Mouse (Mus musculus): ENCODE data around the gene Tatdn3. TPM values are rescaled to one million over a fixed set of nuclear protein-coding genes. Genes with fewer than 3 reads are reported as not detected.

The Tatdn3 gene
- total and polyA plus RNA-seq, 3 experiments, result 1.6 to 50.0 (median 33.6) TPM

DNA sequence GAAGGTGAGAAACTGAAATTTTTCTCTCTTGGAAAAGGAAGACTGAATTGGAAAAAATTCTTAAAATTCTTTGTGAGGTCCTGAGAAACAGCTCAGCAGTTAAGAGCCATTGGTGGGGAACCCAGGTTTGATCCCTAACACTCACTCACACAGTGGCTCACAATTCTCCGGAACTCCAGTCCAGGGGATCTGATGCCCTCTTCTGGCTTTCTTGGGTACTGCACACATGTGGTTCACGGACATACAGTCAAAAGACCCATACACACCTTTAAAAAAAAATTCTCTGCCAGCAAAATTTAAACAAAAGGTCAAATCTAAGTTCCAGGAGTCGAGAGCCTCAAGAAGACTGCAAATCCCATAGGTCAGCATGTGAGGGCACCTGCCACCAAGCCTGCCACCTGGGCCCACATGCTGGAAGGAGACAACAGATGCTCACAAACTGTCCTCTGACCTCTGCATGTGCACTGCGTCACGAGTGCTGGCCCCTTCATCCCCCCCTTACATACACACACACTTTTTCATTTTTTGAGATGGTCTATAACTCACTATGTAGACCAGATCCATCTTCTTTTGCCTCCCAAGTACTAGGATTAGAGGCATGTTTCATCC lies 22.3 kb upstream of the Tatdn3 start:
- H3K36me3 ChIP-seq (replicated peaks), result peaks cover 77% of the 10 kb centered on the region
- no peak for TF ChIP-seq GATA1 (IDR thresholded peaks at IDR 0.05; ENCODE audit: borderline replicate concordance, low read length)
- no peak for TF ChIP-seq GATA2 (IDR thresholded peaks at IDR 0.05; ENCODE audit: borderline replicate concordance, low read depth, low read length)
- TF ChIP-seq POLR2AphosphoS5 (IDR thresholded peaks at IDR 0.05; ENCODE audit: insufficient replicate concordance, low read depth, low read length), result no peak
- no peak; the same call in 1 of the 2 replicates for TF ChIP-seq CTCF (IDR thresholded peaks at IDR 0.05; ENCODE audit: low read depth, low read length)
- H3K4me3 ChIP-seq (ENCODE audit: low read depth, low read length), result peak overlapping the region; percentile 51; the same call in 1 of the 2 replicates
- DNase-seq (ENCODE audit: low spot score) (no peak), ATAC-seq (ENCODE audit: extremely low read depth, insufficient number of reproducible peaks, low FRiP score, poor library complexity, severe bottlenecking) (no peak)
- no peaks in the 10 kb centered on the region for H3K27me3 ChIP-seq (ENCODE audit: insufficient read depth, low read length)
- H3K9me3 ChIP-seq (replicated peaks), result no peaks in the 10 kb centered on the region
- H3K4me1 ChIP-seq (ENCODE audit: insufficient read depth, low read depth, low read length), result peaks cover 67% of the 10 kb centered on the region

DNA sequence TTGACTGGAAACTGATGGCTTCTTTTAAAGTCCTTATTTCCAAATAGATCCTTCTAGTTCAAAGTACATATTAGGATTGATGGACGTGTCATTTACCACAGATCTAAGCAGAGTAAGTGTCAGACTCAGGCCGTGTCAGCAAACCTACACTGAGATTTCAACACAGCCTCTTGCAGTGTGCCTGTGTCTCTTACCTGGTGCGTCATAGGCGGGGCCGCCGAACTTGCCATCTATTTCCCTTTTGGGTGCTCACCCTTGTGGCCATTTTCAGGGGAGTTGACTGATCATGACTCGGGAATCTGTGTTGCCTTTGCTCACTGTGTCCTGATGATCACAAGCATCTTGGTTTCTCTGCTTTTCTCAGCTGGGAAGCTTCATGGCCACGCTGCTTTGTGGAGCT lies 20.5 kb upstream of the Tatdn3 start:
- Histone ChIP-seq H3K4me3 (ENCODE audit: low read depth, low read length) (no peak overlapping the region), H3K36me3 (replicated peaks) (peaks cover 89% of the 10 kb centered on the region), H3K4me1 (ENCODE audit: insufficient read depth, low read depth, low read length) (peaks cover 49% of the 10 kb centered on the region), H3K27me3 (ENCODE audit: insufficient read depth, low read length) (no peaks in the 10 kb centered on the region), H3K9me3 (replicated peaks) (no peaks in the 10 kb centered on the region)
- ATAC-seq (ENCODE audit: extremely low read depth, insufficient number of reproducible peaks, low FRiP score, poor library complexity, severe bottlenecking) (no peak), DNase-seq (ENCODE audit: low spot score) (no peak)
- TF ChIP-seq TAL1 (conservative IDR thresholded peaks at IDR 0.05; ENCODE audit: low read depth, low read length) (no peak), GATA2 (IDR thresholded peaks at IDR 0.05; ENCODE audit: borderline replicate concordance, low read depth, low read length) (no peak), GATA1 (IDR thresholded peaks at IDR 0.05; ENCODE audit: borderline replicate concordance, low read length) (no peak), CTCF (IDR thresholded peaks at IDR 0.05; ENCODE audit: low read depth, low read length) (no peak), POLR2AphosphoS5 (IDR thresholded peaks at IDR 0.05; ENCODE audit: insufficient replicate concordance, low read depth, low read length) (no peak)

DNA sequence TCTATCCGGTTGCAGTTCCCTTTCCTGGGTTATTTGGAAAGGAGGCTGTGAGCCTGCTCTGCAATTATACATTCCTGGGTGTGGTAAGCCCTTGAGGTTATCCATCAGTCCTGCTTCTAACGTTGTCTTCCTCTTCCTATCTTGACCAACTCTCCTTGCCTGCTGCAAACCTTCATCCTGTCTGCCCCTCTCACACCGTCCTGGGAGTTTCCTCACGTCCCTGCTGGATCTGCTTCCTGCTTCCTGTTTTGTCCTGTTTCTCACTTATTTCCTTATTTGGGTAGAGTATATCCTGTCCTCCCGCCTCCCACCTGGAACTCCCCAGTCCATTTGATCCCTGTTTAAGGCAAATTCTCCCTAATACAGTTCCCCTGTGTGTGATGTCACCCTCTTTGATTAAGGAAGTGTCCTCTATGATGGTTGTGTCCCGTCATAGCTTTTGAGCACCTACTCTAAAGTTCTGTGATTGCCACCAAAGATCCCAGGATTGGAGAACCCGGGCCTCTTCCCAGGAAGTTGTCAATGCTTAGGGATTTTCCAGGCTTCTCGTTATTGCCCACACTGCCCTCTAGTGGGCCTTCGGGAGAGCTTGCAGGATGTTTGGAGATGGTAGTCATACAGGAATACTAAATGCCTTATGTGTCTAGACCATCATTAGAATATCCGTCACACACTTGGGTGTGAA lies 12.6 kb upstream of the Tatdn3 start:
- Histone ChIP-seq H3K4me3 (ENCODE audit: low read depth, low read length) (no peak overlapping the region), H3K36me3 (replicated peaks) (peaks cover 98% of the 10 kb centered on the region), H3K9me3 (replicated peaks) (no peaks in the 10 kb centered on the region), H3K27me3 (ENCODE audit: insufficient read depth, low read length) (no peaks in the 10 kb centered on the region), H3K4me1 (ENCODE audit: insufficient read depth, low read depth, low read length) (peaks cover 16% of the 10 kb centered on the region)
- ATAC-seq (ENCODE audit: extremely low read depth, insufficient number of reproducible peaks, low FRiP score, poor library complexity, severe bottlenecking), result no peak
- TF ChIP-seq GATA2 (IDR thresholded peaks at IDR 0.05; ENCODE audit: borderline replicate concordance, low read depth, low read length) (no peak), TAL1 (conservative IDR thresholded peaks at IDR 0.05; ENCODE audit: low read depth, low read length) (no peak), CTCF (IDR thresholded peaks at IDR 0.05; ENCODE audit: low read depth, low read length) (0 out of 2 replicates have a peak, but pooled peaks have one; percentile 13)
- no peak for DNase-seq (ENCODE audit: low spot score)

DNA sequence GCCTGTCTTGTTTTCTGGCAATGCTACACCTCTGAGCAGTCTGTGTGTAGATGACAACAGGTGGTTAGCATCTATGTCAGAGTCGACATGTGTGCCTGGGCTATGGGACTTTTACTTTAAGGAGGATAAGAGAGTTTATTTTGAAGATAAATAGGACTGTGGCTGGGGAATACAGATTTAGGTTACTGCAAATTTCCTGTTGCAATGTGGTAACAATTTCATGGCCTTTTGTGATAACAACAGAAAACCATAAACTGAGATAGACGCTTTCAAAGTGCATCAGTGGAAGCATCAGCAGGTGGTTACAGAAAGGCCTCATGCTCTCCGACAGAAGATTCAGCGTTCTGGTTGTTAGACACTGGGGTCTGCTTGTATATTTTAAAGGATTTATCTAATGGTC lies 10.8 kb upstream of the Tatdn3 start:
- Histone ChIP-seq H3K9me3 (replicated peaks) (no peaks in the 10 kb centered on the region), H3K27me3 (ENCODE audit: insufficient read depth, low read length) (no peaks in the 10 kb centered on the region), H3K36me3 (replicated peaks) (peaks cover 98% of the 10 kb centered on the region), H3K4me1 (ENCODE audit: insufficient read depth, low read depth, low read length) (peaks cover 20% of the 10 kb centered on the region), H3K4me3 (ENCODE audit: low read depth, low read length) (no peak overlapping the region)
- ATAC-seq (ENCODE audit: extremely low read depth, insufficient number of reproducible peaks, low FRiP score, poor library complexity, severe bottlenecking) (no peak), DNase-seq (ENCODE audit: low spot score) (no peak)
- TF ChIP-seq TAL1 (conservative IDR thresholded peaks at IDR 0.05; ENCODE audit: low read depth, low read length) (no peak), GATA1 (IDR thresholded peaks at IDR 0.05; ENCODE audit: borderline replicate concordance, low read length) (no peak), CTCF (IDR thresholded peaks at IDR 0.05; ENCODE audit: low read depth, low read length) (no peak), POLR2AphosphoS5 (IDR thresholded peaks at IDR 0.05; ENCODE audit: insufficient replicate concordance, low read depth, low read length) (no peak), GATA2 (IDR thresholded peaks at IDR 0.05; ENCODE audit: borderline replicate concordance, low read depth, low read length) (no peak)

DNA sequence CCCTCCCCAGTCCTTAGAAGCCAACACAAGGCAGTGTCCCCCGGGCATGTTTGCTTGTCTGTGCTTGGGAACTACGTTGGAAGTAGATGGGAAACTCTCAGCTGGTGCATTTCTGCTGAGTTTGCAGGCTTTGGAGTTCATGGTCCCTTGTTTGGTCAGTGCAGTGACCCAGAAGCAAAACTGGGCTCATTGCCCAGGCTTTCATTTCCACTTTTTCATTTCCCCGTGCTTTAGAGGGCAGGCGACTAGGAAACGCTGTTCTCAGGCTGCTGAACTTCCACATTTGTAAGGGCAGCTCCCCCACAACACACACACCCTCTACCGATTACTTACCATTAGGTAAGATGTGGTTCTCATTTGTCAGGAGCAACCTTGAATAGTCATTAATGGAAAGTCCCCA lies 10.3 kb upstream of the Tatdn3 start:
- H3K4me1 ChIP-seq (ENCODE audit: insufficient read depth, low read depth, low read length), result peaks cover 20% of the 10 kb centered on the region
- no peak for DNase-seq (ENCODE audit: low spot score)
- H3K9me3 ChIP-seq (replicated peaks), result no peaks in the 10 kb centered on the region
- TF ChIP-seq GATA1 (IDR thresholded peaks at IDR 0.05; ENCODE audit: borderline replicate concordance, low read length), result no peak
- TF ChIP-seq TAL1 (conservative IDR thresholded peaks at IDR 0.05; ENCODE audit: low read depth, low read length), result no peak
- no peak for TF ChIP-seq GATA2 (IDR thresholded peaks at IDR 0.05; ENCODE audit: borderline replicate concordance, low read depth, low read length)
- no peak for TF ChIP-seq CTCF (IDR thresholded peaks at IDR 0.05; ENCODE audit: low read depth, low read length)
- no peak overlapping the region for H3K4me3 ChIP-seq (ENCODE audit: low read depth, low read length)
- H3K27me3 ChIP-seq (ENCODE audit: insufficient read depth, low read length), result no peaks in the 10 kb centered on the region
- no peak for ATAC-seq (ENCODE audit: extremely low read depth, insufficient number of reproducible peaks, low FRiP score, poor library complexity, severe bottlenecking)
- peaks cover 98% of the 10 kb centered on the region for H3K36me3 ChIP-seq (replicated peaks)

DNA sequence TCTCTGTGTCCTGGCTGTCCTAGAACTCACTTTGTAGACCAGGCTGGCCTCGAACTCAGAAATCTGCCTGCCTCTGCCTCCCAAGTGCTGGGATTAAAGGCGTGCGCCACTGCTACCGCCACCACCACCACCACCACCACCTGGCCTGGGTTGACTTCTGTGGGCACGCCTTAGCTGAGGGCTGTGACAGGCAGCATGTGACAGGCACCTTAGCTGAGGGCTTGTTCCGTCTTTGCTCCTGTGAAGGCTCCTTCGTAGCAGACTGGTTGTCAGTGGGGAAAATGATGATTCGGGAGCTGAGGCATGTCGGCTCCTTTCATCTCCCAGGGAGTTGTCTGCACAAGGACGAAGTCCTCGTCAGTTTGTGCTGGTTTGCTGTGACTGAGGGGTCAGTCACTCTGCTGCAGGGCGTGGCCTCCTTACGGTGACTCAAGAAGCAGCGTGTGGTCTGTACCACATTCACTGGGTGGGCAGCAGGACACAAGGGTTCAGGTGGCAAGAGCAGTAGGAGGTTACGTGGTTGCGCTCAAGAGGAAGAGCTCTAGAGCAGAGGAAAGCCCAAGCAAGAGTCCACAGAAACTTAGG lies 9.7 kb upstream of the Tatdn3 start:
- no peak for DNase-seq (ENCODE audit: low spot score)
- Histone ChIP-seq H3K36me3 (replicated peaks) (peaks cover 98% of the 10 kb centered on the region), H3K27me3 (ENCODE audit: insufficient read depth, low read length) (no peaks in the 10 kb centered on the region), H3K9me3 (replicated peaks) (no peaks in the 10 kb centered on the region), H3K4me1 (ENCODE audit: insufficient read depth, low read depth, low read length) (peaks cover 20% of the 10 kb centered on the region), H3K4me3 (ENCODE audit: low read depth, low read length) (no peak overlapping the region)
- TF ChIP-seq CTCF (IDR thresholded peaks at IDR 0.05; ENCODE audit: low read depth, low read length) (no peak), TAL1 (conservative IDR thresholded peaks at IDR 0.05; ENCODE audit: low read depth, low read length) (no peak), GATA1 (IDR thresholded peaks at IDR 0.05; ENCODE audit: borderline replicate concordance, low read length) (no peak), POLR2AphosphoS5 (IDR thresholded peaks at IDR 0.05; ENCODE audit: insufficient replicate concordance, low read depth, low read length) (no peak), GATA2 (IDR thresholded peaks at IDR 0.05; ENCODE audit: borderline replicate concordance, low read depth, low read length) (no peak)
- ATAC-seq (ENCODE audit: extremely low read depth, insufficient number of reproducible peaks, low FRiP score, poor library complexity, severe bottlenecking), result no peak
